Mouse (Mus musculus) kidney, postnatal 36 days (tissue): ENCODE results near the gene Dennd4b.

Experiments used
- DNase-seq, 2 experiments: peaks; one replicate each; pipeline ENCODE4 v3.0.0; 2021 to 2022; ENCODE audit warnings: mixed read lengths in 2 of 2

Dennd4b gene

DNA sequence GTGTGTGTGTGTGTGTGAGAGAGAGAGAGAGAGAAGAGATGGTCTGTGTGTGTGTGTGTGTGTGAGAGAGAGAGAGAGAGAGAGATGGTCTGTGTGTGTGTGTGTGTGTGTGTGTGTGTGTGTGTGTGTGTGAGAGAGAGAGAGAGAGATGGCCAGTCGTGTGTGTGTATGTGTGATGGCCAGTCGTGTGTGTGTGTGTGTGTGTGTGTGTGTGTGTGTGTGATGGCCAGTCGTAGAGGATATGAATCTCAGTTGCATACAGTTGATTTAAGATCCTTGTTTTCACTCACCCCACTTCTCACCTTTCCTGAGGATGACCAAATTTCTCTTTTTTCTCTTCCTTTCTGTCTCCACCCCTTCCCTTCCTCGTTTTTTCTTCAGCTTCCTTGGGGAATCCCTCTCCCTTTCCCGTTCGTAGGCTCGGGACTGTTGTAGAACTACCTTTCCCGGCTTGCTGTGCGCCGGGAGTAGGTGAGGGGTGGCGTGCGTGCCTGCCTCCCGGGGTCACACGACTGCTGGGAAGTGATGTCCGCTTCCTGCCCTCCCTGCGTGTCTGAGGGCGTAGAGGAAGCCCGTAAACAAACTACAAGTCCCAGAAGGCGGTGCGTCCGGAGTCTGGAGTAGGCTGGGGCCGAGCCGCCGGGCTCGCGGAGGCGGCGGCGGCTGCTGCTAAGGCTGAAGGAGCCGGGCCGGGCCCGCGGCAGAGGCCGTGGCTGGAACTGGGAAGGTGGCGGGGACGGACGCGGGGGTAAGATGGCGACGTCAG, 11.1 kb upstream of the Dennd4b start, which contains the start of gene Crtc2:
Gene Crtc2, plus strand, starts transcription at position 511 of the 766 bp plus-strand sequence.
- peak; percentile 96 to 98 for DNase-seq

DNA sequence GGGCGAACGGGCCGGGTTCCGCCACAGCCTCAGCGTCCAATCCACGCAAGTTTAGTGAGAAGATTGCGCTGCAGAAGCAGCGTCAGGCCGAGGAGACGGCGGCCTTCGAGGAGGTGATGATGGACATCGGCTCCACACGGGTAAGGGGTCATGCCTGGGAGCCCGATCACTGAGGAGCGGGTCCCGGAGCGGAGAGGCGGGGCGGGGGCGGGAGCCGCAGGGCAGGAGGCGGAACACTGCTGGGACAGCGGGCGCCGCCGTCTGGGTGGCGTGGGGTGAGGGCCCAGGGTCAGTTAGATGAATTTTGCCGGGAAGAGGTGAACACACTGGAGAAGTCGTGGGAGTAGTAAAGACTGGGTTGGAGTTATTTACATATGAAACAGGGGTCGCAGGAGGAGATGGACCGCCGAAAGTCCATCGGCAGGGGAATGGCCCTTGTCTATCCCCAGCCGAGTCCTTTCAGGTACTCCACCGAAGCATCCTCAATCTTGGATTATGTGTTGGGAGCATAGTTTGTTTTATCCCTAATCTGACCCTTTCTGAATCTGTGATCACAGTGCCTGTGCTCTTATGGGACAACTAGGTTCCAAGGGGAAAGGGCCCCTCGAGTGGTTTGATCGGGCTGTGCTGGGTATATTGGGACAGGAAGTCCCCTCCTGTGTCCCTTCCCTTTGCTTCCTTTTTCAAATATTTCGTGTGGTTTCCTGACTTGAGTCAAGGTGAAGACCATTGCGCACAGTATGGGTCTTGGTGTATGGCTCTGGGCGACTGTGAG, 10.4 kb upstream of the Dennd4b start:
- DNase-seq: peak; percentile 61 to 79

DNA sequence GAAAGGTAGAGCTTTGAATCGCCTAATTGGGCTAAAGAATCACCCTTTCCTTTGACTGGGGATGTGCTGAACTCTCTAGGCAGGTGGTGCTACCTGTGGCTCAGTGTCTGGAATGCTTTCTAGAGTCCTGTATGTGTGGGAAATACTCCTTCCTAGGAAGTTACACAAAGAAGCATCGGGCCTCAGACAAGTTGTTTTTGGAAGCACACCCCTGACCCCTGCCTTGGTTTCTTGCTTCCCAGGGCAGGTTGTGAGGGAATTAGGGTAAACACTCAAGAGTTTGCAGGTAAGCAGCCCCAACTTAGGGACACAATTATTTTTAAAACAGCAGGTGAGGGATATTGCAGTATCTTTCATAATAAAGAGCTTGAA, 9.8 kb upstream of the Dennd4b start:
- DNase-seq: no peak

DNA sequence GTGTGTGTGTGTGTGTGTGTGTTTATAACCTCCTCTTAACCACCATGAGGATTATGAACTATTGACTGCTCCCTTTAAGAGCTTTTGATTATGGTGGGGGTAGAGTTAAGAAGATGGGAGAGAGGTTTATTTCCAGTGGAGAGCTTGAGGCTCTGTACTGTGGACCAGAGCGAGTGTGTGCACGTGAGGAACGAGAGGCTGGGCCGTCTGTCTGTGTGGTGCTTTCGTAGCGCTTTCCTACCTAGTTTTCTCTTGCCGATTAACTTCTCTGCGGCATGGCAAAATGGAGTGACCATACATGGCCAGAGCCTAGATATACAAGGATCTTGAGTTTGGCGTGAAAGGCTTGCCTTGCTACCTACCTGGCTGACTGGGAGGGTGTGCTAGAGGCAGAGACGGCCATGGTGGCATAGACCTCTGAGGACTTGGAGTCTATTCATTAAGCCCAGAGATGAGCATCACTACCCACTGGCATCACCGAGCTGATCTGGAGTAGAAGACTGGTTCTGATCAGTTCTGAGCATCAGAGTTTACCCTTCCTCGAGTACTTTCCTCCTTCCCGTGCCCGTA, 9.1 kb upstream of the Dennd4b start:
- no peak for DNase-seq

DNA sequence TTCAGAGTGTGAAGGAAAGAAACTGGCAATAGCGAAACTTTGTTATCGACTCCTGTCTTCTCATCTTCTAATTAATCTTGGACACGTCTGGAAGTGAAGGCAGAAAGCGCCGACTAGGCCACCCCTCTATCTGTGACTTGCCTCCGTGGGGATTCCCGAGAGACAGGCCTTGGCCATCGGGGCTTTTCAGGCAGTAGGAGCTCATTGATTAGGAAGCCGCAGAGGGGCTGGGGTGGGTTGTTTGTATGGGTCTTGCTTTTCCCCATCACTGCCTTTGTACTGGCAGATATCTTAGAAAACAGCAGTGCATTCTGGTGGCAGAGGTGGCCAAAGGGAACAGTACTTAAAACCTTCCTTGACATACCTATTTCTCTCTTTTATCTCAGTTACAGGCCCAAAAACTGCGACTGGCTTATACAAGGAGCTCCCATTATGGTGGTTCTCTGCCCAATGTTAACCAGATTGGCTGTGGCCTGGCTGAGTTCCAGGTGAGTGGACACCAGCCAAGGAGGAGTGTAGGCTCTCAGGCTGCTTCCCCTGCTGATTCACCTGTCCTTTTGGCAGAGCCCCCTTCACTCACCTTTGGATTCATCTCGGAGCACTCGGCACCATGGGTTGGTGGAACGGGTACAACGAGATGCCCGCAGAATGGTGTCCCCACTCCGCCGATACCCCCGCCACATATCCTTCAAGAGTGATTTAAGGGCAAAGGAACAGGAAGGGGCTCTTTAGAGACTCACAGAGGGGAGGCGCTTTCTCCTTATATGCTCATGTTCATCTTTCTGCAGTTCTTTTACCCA, 8.1 kb upstream of the Dennd4b start:
- peak; percentile 69 to 81 for DNase-seq

DNA sequence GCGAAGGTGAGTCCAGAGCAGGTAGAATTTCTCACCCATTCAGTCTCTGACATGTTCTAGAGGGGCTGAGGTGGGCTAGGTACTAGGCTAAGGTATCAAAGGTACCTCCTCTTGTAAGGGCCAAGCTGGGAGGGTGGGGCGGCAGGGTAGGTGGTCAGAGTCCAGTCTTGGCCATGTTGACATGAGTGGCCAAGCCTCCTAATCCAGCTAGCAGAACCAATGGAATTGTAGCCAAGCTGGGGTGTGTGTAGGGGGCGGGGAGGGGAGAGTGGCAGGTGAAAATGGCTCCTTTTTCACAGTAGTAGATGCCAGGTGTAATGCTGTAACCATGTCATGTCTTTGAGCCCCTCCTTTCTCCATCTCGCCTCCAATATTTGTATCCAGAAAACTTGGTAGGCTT, 6.5 kb upstream of the Dennd4b start:
- DNase-seq: peak; percentile 73 to 80

DNA sequence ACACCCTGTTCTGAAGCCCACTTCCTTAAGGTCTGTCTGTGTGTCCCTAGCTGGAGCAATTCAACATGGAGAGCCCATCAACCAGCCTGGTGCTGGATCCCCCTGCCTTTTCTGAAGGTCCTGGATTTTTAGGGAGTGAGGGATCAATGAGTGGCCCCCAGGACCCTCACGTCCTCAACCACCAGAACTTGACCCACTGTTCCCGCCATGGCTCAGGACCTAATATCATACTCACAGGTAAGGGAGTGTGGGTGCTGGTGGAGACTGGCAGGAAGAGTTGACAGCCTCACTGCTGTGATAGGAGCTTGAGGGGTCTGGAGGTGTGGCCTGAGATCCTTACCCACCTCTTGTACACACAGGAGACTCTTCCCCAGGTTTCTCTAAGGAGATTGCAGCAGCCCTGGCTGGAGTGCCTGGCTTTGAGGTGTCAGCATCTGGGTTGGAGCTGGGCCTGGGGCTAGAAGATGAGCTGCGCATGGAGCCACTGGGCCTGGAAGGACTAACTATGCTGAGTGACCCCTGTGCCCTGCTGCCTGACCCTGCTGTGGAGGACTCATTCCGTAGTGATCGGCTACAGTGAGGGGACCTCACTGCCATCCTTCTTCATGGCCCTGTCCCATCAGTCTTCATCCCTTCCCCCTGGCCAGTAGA, 1.7 kb upstream of the Dennd4b start:
- no peak for DNase-seq

DNA sequence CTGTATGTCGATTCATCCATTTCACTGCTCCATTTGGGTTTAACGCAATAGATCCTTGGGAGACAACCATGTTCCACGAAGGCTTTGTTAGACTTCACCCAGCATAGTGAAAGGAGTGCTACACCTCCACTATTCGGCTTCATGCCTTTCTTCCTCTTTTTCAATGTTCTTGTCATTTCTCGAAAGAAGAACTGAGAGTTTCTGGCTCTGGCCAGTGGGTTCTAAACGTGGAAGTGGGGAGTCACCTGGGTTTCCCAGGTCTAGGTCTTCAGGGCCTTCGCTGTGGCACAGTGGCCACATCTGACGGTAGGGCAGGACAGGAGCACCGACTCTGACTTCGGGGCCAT, 325 bp upstream of the Dennd4b start:
- DNase-seq: no peak

DNA sequence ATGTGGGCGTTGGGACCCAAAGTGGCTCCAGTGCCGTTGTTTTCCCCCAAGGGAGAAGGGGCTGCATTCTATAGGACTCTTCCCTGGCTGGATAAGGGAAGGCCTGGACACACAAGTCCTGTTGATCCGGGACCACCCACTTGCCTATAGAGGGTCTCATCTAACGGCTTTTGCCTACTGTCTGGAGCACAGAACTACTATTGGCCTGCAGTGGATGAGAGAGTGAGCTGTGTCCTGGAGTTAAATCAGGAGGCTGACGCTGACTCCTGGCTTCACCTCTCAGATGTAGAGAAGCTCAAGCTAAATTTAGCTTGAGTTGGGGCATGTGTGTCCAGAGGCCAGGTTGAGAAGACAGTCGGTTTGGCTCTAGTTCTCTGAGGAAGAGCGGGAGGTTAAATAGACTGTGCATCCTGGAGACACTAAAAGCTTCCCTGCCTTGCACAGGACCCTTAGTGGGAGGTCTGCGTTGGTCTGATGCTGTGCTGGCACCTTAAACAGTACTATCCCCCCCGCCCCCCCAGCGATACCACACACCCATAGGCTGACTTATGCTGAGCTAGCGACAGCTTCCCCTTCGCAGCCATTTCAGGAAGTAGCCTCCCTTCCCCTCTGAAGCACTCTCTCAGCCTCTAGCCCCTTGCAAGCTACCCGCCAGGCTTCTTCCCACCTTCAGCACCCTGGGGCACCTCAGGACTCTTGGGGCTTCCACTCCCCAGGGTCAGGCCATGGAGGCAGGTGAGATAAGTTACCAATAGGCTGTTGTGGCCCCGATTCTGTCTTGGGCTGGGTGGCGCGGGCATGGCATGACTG, 1.2 kb downstream of the Dennd4b start:
- DNase-seq: no peak

DNA sequence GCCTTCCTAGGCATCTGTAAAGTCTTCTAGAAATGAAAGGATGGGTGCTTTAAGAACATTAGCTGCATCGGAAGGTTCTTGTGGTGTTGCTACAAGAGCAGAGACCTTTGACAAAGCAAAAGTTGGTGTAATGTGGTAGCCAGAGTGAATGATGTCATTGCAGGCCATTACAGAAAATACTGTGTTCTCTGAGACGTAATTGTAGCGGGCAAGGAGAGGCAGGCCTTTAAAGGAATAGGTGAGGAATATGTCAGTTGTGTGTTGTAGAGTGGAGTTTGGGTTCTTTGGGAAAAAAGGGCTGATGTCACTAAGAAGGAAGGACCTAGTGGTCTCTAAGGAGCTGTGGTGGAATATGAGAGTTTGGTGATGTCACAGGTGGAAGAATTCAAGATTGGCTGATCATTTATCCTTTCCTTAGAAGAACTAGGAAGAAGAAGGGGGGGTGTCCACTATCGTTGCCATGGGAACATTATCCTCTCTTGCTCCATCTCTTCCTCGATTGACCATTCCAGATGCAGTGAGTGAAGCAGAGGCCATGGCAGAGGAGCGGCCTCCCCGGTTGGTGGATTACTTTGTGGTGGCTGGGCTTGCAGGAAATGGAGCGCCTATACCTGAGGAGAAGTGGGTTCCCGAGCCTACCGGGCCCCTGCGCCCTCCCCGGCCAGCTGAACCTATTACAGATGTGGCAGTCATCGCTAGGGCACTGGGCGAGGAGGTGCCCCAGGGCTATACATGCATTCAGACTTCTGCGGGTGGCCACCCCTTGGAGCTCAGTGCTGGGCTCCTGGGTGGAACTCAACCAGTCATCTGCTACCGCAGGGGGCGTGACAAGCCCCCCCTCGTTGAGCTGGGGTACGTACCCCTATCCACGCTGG, 2.2 kb downstream of the Dennd4b start:
- DNase-seq: no peak

DNA sequence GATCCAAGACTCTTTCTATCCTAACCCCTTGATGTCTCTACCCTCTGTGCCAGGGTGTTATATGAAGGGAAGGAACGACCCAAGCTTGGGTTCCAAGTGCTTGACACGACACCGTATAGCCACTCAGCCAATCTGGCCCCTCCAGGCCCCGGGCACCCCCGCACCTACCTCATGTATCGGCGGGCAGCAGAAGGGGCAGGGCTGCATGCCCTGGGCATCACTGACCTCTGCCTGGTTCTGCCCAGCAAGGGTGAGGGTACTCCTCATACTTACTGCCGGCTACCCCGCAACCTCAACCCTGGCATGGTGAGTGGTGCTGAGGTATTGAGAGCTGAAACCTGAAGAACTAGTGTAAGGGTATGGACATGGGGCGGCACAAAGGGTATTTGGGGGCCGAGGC, 3.2 kb downstream of the Dennd4b start:
- no peak for DNase-seq

DNA sequence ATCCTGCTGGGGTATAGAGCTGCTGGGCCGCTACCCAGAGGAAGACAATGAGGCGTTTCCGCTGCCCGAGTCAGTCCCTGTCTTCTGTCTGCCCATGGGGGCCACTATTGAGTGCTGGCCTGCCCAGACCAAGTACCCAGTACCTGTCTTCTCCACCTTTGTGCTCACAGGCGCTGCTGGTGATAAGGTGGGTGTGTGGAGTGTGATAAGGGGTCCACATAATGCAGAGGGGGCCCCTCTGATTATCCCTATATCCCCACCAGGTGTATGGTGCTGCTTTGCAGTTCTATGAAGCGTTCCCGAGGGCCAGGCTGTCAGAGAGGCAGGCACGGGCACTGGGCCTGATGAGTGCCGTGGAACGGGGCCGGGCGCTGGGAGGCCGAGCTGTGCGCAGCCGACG, 4.0 kb downstream of the Dennd4b start:
- no peak for DNase-seq

DNA sequence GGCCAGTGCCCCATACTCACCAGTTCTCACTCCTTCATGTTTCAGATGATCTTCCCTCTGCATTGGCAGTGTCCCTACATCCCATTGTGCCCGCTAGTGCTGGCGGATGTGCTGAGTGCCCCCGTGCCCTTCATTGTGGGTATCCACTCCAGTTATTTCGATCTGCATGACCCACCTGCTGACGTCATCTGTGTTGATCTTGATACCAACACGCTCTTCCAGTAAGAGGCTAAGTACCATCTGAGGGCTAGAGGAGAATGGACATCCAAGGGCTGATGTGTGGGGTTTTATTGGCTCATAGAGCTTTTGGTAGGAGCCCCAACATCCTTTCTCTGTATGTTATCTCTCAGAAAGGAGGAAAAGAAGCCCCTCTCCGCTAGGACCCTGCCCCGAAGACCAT, 5.8 kb downstream of the Dennd4b start:
- no peak for DNase-seq

DNA sequence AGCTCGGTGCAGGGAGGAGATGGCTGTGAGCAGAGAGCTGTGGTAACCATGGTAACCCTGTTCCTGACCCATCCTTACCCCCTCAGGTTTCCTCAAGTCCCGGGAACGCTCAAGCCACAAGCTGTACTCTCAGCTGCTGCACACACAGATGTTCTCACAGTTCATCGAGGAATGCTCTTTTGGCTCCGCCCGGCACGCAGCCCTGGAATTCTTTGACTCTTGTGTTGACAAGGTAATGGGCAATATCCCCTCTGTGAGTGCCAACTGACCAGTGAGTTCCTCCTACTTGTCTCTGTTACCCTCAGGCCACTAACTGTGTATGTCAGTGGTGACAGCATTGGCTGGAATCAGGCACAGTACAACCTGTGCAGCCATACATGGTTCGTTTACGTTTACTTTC, 7.2 kb downstream of the Dennd4b start:
- no peak for DNase-seq

DNA sequence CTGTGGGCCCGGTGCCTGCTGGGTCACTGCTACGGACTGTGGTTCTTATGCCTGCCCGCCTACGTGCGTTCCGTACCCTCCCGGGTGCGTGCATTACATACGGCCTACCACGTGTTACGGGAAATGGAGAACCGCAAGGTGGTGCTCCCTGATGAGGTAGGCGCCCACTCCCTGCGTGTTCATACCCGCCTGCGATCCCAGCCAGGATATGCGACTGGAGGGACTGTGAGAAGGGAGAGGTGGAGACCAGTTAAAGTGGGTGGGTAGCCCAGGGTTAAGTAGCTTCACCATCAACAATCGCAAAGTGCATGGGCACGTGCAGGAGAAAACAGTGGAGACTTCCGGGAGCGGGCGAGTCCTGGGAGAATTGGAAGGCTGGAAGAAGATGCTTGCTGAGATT, 8.9 kb downstream of the Dennd4b start:
- DNase-seq: no peak

DNA sequence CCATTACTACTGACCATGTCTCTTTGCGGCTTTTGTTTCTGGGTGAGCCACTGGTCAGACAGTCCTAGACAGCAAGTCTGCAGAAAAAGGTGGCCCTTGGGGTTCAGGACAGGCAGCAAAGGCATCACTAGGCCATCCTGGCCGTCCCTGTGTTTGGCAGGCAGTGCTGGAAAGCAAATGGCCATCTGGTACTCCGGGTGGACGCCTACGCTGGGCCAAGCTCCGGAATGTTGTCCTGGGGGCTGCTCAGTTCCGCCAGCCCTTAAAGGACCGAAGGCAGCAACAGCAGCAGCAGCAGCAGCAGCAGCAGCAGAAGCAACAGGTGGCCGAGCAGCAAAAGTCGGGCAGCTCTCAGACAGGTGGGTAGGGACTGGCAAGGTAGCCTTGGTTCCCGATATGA, 10.3 kb downstream of the Dennd4b start:
- DNase-seq: no peak

DNA sequence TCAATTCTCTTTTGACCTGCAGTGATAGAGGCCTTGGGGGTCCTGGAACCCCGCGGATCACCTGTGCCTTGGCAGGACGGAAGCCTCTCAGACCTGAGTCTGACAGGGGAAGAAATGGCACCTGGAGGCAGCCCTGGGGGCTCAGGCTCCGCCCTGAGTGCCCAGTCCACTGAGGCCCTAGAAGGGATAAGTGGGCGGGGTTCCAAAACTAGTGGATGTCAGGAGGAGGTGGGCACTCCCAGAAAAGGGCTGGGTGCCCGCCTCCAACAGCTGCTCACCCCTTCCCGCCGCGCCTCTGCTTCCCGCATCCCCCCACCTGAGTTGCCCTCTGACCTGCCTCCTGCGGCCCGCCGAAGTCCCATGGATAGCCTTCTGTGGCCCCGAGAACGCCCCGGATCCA, 11.9 kb downstream of the Dennd4b start:
- no peak for DNase-seq

DNA sequence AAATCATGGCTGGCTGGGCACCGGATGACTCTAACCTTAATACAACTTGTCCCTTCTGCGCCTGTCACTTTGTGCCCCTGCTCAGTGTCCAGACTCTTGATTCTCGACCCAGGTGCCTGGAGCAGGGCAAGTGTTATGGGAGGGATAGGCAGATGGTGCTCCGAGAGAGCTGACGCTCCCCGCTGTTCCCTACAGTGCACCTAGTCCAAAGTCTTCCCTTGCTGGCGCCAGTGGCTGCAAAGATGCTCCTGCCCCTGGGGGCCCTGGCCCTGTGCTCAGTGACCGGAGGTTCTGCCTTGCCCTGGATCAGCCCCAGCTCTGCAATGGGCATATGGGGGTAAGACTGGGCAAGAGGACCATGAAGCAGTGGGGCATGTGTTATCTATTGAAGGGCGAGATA, 12.8 kb downstream of the Dennd4b start:
- no peak for DNase-seq

DNA sequence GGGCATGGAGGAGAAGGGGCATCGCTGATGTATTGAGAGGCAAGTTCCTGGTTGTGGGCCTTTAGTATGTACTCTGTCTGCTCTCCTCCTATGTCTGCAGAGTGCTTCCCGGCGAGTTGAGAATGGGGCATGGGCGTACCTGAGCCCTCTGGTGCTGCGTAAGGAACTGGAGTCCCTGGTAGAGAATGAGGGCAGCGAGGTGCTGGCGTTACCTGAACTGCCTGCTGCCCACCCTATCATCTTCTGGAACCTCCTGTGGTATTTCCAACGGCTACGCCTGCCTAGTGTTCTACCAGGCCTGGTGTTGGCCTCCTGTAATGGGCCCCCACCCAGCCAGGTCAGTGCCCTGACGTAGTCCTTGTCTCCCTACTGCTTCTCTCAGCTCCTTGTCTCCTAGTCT, 13.2 kb downstream of the Dennd4b start:
- DNase-seq: no peak

DNA sequence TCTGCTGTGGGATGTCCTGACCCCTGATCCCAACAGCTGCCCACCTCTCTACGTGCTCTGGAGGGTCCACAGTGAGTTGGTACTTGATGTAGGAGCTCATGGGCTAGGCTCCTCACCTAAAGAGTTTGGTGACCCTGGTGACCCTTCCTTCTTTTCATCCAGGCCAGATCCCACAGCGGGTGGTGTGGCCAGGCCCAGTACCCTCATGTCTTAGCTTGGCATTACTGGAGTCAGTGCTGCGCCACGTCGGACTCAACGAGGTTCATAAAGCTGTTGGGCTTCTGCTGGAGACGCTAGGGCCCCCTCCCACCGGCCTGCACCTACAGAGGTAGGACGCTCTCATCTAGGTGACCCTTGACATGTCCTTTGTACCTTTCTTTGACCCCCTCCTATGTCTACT, 14.2 kb downstream of the Dennd4b start:
- no peak for DNase-seq

DNA sequence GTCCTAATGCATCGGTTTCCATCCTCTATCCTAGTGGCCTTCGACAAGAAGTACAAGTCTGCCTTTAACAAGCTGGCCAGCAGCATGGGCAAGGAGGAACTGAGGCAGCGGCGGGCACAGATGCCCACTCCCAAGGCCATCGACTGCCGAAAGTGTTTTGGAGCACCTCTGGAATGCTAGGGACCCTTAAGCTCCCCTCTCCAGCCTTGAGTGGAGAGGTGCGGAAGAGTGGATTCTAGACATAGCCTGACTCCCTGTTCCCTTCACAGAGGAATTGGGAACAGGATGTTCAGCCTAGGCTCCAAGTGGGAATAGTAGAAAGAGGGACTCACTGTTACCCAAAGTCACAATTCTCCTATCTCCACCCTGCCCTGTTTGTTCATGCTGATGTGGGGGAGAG, 14.8 kb downstream of the Dennd4b start:
- no peak for DNase-seq
